In the genomic region with DNA sequence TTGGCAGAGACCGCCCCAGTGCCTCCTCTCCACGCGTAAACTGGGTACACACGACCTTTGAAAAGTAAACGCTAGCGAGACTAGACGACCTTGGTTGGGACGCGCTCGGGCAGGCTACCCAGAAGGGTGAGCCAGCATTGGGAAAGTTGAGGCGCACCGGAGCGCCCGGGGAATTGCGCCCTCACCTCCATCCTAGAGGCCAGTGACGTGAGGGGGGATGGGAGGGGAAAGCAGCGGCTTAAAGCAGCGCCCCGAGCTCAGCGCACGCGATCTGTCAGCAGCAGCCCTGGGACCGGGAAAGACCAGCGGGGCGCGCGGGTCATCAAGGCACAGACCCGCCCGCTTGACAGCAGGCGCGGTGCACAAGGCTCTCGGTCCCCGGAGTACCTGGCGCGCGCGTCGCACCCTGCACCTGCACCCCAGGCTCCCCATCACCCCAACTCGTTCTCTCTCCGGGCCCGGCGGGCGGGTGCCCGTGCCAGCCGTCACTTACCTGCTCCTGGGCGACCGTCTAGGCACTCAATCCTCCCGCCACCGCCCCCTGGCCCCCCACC, we compare ENCODE assay signal across 7 mouse cellular contexts. TPM values are rescaled to one million over a fixed set of nuclear protein-coding genes. Genes with fewer than 3 reads are reported as not detected.
DNase-seq lines count a peak whose midpoint lies in the region; TF ChIP-seq lines count a peak whose summit lies in the region.

No protein-coding gene starts in this region.

- no peaks in the 10 kb centered on the region for H3K36me3 ChIP-seq in thymus, adult 2 months (ENCODE audit: control insufficient read depth, insufficient read depth, low read length)
- H3K36me3 ChIP-seq in kidney, adult 2 months (ENCODE audit: control insufficient read depth, insufficient read depth, low read length): no peaks in the 10 kb centered on the region

- no peaks in the 10 kb centered on the region for H3K27me3 ChIP-seq in thymus, adult 2 months (ENCODE audit: control insufficient read depth, insufficient read depth, low read length)
- no peaks in the 10 kb centered on the region for H3K27me3 ChIP-seq in kidney, adult 2 months (replicated peaks; ENCODE audit: control insufficient read depth, insufficient read depth, low read length)

- no peak overlapping the region for H3K27ac ChIP-seq in thymus, adult 2 months (ENCODE audit: control insufficient read depth, insufficient read depth, low read length)
- peak overlapping the region; percentile 94 for H3K27ac ChIP-seq in brown adipose tissue, adult 24 weeks (replicated peaks; ENCODE audit: low read depth, low read length)
- H3K27ac ChIP-seq in kidney, adult 2 months (ENCODE audit: insufficient read depth, low read depth, low read length): peak overlapping the region; percentile 87
- H3K27ac ChIP-seq in olfactory bulb, adult 2 months (ENCODE audit: insufficient read depth, low read depth, low read length): no peak overlapping the region

- intact Hi-C loops in gastrocnemius, postnatal 14 days (cut with DNase I; ENCODE audit: low total_unique reads): no loop called here

- peak overlapping the region; percentile 60 for H3K4me3 ChIP-seq in thymus, adult 2 months (ENCODE audit: control insufficient read depth, insufficient read depth, low read length)
- peak overlapping the region; percentile 76 for H3K4me3 ChIP-seq in brown adipose tissue, adult 24 weeks (ENCODE audit: insufficient read depth, low read depth, low read length)
- peak overlapping the region; percentile 53 for H3K4me3 ChIP-seq in kidney, adult 2 months (ENCODE audit: insufficient read depth, low read depth, low read length)
- peak overlapping the region; percentile 74 for H3K4me3 ChIP-seq in lung, adult 2 months (replicated peaks; ENCODE audit: extremely low read depth, low read depth, low read length)
- peak overlapping the region; percentile 79 for H3K4me3 ChIP-seq in olfactory bulb, adult 2 months (ENCODE audit: insufficient read depth, low read depth, low read length)

- peaks cover 16% of the 10 kb centered on the region for H3K4me1 ChIP-seq in thymus, adult 2 months (replicated peaks; ENCODE audit: control insufficient read depth, insufficient read depth, low read length)
- H3K4me1 ChIP-seq in brown adipose tissue, adult 24 weeks (ENCODE audit: control insufficient read depth, insufficient read depth, insufficient read length, low read length): peaks cover 2% of the 10 kb centered on the region; the same call in 1 of the 2 replicates
- peaks cover 7% of the 10 kb centered on the region; the same call in 1 of the 2 replicates for H3K4me1 ChIP-seq in kidney, adult 2 months (ENCODE audit: control insufficient read depth, insufficient read depth, low read length)
- H3K4me1 ChIP-seq in lung, adult 2 months (ENCODE audit: control insufficient read depth, insufficient read depth, low read length): peaks cover 8% of the 10 kb centered on the region
- peaks cover 6% of the 10 kb centered on the region for H3K4me1 ChIP-seq in olfactory bulb, adult 2 months (ENCODE audit: control insufficient read depth, insufficient read depth, low read length)

- TF ChIP-seq POLR2A in thymus, adult 2 months (IDR thresholded peaks at IDR 0.05; ENCODE audit: control insufficient read depth, extremely low read depth, insufficient read depth, low read length, poor library complexity): no peak
- no peak for TF ChIP-seq POLR2A in kidney, adult 2 months (IDR thresholded peaks at IDR 0.05; ENCODE audit: low read depth, low read length)
- TF ChIP-seq POLR2A in lung, adult 2 months (IDR thresholded peaks at IDR 0.05; ENCODE audit: borderline replicate concordance, extremely low read depth, low read depth, low read length): no peak
- no peak for TF ChIP-seq POLR2A in olfactory bulb, adult 2 months (IDR thresholded peaks at IDR 0.05; ENCODE audit: insufficient read depth, low read depth, low read length)

- no peak for TF ChIP-seq CTCF in thymus, adult 2 months (IDR thresholded peaks at IDR 0.05; ENCODE audit: borderline replicate concordance, control insufficient read depth, extremely low read depth, insufficient read depth, low read length, poor library complexity)
- TF ChIP-seq CTCF in kidney, adult 2 months (conservative IDR thresholded peaks at IDR 0.05; ENCODE audit: insufficient read depth, insufficient read length, low read depth, low read length): no peak
- TF ChIP-seq CTCF in lung, adult 2 months (IDR thresholded peaks at IDR 0.05; ENCODE audit: insufficient read depth, low read length): no peak
- TF ChIP-seq CTCF in olfactory bulb, adult 2 months (IDR thresholded peaks at IDR 0.05; ENCODE audit: insufficient read depth, low read depth, low read length): no peak

- peak; percentile 51 for DNase-seq in thymus, adult 2 months
- no peak for DNase-seq in thymus, postnatal 36 days
- peak; percentile 54 for DNase-seq in gastrocnemius, postnatal 14 days
- DNase-seq in kidney, adult 2 months: peak; percentile 74
- no peak for DNase-seq in lung, adult 2 months

- WGBS in thymus, adult 2 months: 1% methylated on average over 49 of the region's 49 CpGs
- WGBS in kidney, adult 2 months: under 1% methylated on average over 49 of the region's 49 CpGs
- under 1% methylated on average over 49 of the region's 49 CpGs for WGBS in lung, adult 2 months
- WGBS in olfactory bulb, adult 2 months: 1% methylated on average over 49 of the region's 49 CpGs

RNA-seq across cellular contexts. Expression of a gene that starts 0.4 kb away (rescaled TPM):
- 33.6 and 41.3 TPM in 2 replicates for polyA plus RNA-seq in thymus, adult 2 months (2012; rRNA removed)
- 102 and 114 TPM in 2 replicates for polyA plus RNA-seq in brown adipose tissue, adult 24 weeks (2012; ENCODE audit: insufficient read depth, insufficient read length, missing spikeins)
- total RNA-seq in gastrocnemius, postnatal 14 days (2021): 10 to 100 TPM; 57.4 to 62.0 TPM
- polyA plus RNA-seq in kidney, adult 2 months (2012; rRNA removed): 72.6 and 73.1 TPM in 2 replicates
- polyA plus RNA-seq in lung, adult 2 months (2012; rRNA removed): 22.3 and 32.2 TPM in 2 replicates
- polyA plus RNA-seq in olfactory bulb, adult 2 months (2012; ENCODE audit: insufficient read depth, insufficient read length, low replicate concordance, missing spikeins): not detected in 2 replicates

Comparison
In these comparisons a context has a peak if more than half of its experiments do, and no peak if none do; other contexts are left out.
1. DNase-seq: peak in thymus, adult 2 months (single experiment), gastrocnemius, postnatal 14 days (single experiment) and kidney, adult 2 months (single experiment); none in thymus, postnatal 36 days (0 of 2) and lung, adult 2 months (single experiment).
2. H3K27ac ChIP-seq: peak in brown adipose tissue, adult 24 weeks (single experiment) and kidney, adult 2 months (single experiment); none in thymus, adult 2 months (single experiment) and olfactory bulb, adult 2 months (single experiment).
3. Peak in every context shown above with its lines, with median percentiles within 50 percentile points of each other: H3K4me3 ChIP-seq.